Mouse (Mus musculus): ENCODE results near the gene Socs4.
A peak's percentile ranks its signal among the peaks of the same experiment; 100 is the strongest.

Socs4 gene

GRCm38 (mm10) chr14:47276637-47277393, at the start of gene Socs4, which contains the start of gene Wdhd1:
Gene Socs4 (plus strand): TSS chr14:47276931.
Gene Wdhd1 (minus strand): TSS chr14:47276857.
- peak; percentile 98 for DNase-seq

DNA sequence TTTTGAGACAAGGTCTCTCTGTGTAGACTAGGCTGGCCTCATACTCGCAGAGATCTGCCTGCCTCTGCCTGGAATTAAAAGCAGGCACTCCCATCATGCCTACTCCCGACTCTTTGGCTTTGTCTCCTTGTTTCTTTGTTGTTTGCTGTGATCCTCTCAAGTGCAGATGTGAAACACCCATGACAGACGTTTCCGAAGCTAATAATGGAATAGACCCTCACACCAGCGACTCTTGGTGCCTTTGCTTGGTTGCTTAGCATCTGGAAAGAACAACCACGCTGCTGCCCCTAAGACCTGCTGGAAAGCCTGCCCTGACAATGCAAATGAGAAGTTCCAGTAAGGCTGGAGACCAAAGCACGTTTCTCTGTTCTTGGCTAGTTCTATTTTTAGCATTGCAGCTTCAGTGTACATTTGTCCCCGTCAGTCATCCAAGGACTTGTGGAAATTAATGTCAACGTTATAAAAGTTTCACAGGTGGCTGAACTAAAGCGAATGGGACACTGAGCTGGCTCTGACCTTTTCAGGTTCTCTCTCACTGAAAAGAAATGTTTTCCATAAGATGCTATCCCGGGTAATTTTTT, 46.8 kb upstream of the Socs4 start:
- no peak for DNase-seq

DNA sequence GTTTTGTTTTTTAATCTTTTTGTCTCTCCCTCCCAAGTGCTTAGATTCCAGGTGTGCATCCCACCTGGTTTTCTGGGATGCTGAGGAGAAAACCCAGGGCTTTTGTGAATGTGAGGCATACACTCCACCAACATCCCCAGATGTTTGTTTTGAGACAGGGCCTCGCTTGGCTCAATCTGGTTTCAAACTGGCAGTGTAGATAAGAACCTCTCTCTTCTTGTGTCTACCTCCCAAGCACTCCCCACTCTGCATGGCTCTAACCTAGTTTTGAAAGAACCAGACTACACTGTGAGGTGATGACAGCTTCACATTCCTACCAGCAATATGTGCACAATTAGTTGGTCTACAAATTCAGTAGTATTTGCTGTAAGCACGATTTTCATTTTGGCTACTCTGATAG, 43.1 kb upstream of the Socs4 start:
- DNase-seq = no peak

GRCm38 (mm10) chr14:47234032-47234431, 42.7 kb upstream of the Socs4 start:
- DNase-seq = no peak

GRCm38 (mm10) chr14:47234526-47235250, 42.0 kb upstream of the Socs4 start:
- DNase-seq = no peak

- DNase-seq = no peak
Observed at GRCm38 (mm10) chr14:47236491-47236890, 40.2 kb upstream of the Socs4 start.

DNA sequence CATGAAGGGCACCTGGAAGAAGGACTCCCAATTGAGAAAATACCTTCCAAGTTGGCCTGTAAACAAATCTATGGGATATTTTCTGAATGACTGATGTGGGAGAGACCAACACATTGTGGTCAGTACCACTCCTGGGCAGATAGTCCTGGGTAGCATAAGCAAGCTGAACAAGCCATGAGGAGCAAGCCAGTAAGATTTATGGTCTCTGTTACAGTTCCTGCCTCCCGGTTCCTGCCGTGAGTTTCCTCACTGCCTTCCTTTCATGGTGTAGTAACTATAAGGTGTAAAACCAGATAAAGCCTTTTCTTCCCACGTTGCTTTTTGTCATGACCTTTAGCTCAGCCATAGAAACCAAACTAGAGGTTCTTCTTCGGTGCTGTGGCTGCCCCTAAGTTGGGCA, 39.4 kb upstream of the Socs4 start:
- DNase-seq = no peak

- DNase-seq = no peak
Observed at GRCm38 (mm10) chr14:47240600-47240999, 36.1 kb upstream of the Socs4 start.

DNA sequence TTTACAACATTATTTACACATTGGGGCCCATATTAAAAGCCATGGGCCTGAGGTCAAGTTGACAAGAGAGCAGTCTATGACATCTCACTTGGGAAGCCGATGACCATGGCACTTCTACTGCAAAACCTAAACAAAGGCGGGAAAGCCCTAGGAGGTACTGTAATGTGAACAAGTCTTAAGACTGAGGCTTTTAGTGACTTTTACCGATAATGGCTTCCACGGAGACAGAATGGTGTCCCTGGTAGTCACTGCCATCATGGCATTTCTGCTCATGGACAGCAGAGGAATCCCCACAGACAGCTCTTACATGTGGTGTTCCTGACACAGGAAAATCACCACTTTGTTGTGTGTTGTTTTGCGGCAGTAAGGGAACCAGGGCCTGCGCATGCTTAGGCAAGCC, 35.7 kb upstream of the Socs4 start:
- DNase-seq = no peak

DNA sequence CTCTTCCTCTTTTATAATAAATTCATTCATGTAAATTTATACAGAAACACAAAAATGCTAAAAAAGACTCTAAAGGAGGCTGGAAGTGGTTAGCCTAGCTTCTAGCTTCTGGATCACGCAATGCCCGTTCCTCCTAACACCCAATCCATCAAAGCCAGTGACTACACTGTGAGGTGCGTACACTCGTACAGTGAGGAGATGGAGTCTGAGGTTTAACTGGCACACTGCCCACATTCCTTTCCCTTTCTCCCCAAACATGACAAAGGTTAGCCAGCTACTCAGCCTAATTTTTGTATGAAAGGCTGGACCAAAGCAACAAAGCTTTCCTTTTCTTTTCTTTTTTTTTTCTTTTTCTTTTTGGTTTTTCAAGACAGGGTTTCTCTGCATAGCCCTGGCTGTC, 34.0 kb upstream of the Socs4 start:
- DNase-seq = peak; percentile 22

GRCm38 (mm10) chr14:47249839-47250238, 26.9 kb upstream of the Socs4 start:
- DNase-seq = no peak

DNA sequence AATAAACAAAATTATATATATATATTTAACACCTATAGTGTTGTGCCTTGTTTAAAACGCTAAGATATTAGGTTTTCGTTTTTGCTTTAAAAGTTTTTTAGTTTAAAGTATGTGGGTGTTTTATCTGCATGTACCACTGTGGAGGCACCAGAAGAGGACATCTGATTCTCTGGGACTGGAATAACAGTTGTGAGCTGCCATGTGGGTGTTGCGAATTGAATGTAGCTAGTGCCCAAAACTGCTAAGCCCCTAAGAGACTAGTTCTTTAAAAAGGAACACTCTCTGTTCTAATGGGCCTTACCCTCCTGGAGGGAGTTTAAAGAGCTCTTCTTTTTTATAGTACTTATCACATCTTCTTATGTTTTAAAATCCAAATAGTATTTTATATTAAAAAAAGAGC, 11.9 kb upstream of the Socs4 start:
- no peak for DNase-seq

DNA sequence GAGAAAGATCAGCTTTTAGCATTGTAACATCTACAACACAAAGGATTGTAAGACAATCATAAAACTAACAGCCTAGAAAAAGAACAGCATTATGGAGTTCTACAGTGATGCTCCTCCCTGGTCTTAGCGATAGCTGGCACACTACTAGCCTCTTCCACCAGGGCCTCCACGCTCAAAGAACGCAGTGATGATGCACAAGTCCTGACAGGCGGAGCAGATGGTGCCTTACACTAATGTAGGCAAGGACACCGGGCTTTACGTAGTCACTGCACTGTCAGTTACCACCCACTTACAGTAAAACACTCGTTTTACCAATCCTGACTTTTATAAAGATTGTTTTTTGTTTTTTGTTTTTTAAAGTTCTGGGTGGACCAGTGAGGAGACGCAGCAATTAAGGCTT, 10.9 kb upstream of the Socs4 start:
- DNase-seq = no peak

- DNase-seq = no peak
Observed at GRCm38 (mm10) chr14:47269056-47269455, 7.7 kb upstream of the Socs4 start.

DNA sequence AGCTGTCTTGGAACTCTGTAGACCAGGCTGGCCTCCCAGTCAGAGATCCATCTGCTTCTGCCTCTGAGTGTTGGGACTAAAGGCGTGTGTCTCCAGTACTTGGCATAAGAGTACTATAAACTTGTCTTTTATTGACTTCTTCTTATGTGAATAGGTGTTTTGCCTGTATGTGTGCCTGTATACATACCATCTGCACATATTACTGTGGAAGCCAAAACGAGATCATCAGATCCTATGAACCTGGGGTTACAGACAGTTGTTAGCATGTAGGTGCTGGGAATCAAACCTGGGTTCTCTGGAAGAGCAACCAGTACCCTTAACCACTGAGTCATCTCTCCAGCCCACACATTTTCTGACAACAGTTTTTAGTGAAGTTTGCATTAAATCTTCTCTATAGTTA, 7.0 kb upstream of the Socs4 start:
- DNase-seq = no peak

DNA sequence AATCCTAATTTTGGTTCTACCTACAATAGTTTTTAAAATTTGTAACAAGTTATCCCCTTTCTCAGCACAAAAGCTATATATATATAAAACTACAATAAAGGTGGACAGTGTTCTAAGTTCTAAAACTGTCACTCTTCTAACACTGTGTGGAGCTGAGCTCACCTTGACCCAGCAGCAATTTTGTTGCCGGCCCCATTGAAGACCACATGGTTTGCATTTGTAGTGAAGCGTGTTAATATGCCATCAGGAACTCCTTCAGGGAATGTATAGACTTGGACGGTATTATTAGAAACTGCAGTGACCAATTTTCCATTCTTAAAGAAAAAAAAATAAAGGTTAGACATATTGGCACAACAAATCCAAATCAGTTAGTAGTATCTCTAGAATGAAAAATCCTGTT, 3.0 kb upstream of the Socs4 start:
- no peak for DNase-seq

- no peak for DNase-seq
Observed at GRCm38 (mm10) chr14:47275417-47275816, 1.3 kb upstream of the Socs4 start.

GRCm38 (mm10) chr14:47276036-47276603, 611 bp upstream of the Socs4 start:
- DNase-seq = no peak

GRCm38 (mm10) chr14:47279058-47279457, 2.3 kb downstream of the Socs4 start:
- no peak for DNase-seq

- no peak for DNase-seq
Observed at GRCm38 (mm10) chr14:47281535-47281934, 4.8 kb downstream of the Socs4 start.

DNA sequence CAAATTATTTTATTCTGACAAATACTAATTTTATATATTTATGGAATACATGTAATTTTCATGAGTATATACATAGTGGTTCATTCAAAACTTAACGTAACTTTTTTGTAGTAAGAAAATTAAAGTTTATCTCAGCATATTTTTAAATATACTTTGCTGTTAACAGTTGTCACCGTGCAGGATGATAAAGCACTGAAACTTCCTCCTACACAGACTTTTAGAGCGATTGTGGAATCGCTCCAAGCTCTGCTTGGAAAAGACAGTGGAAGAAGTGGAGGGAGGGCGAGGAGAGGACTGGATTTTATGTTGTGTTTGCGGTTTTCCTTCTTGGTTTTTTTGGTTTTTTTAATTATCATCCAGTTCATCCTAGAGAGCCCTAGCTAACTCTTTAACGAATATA, 6.8 kb downstream of the Socs4 start:
- DNase-seq = peak; percentile 31

DNA sequence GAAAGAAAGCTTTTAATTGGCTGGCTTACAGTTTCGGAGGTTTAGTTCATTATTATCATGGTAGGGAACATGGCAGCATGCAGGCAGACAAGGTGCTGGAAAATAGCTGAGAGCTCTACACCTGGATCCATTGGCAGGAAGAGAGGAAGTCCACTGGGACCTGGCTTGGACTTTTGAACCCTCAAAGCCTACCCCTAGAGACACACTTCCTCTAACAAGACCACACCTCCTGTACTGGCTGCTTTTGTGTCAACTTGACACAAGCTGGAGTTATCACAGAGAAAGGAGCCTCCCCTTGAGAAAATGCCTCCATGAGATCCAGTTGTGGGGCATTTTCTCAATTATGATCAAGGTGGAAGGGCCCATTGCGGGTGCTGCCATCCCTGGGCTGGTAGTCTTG, 8.5 kb downstream of the Socs4 start:
- DNase-seq = no peak

DNA sequence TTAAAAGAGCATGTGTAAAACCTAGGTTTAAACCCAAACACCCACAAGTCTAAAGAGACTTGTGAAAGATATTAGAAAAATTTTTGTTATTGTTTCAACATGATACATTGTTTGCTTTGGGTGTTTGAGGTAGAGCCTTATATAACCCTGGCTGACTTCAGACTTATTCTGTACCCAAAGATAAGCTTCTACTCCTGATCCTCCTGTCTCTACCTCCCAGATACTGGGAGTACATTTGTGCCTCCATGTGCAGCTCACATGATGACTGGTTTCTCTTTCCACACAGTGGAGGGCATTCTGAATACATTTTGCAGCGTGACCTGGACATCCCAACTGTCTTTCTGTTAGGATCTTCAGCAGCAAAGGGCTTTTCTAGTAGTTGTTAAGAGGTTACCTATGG, 9.5 kb downstream of the Socs4 start:
- DNase-seq = no peak

DNA sequence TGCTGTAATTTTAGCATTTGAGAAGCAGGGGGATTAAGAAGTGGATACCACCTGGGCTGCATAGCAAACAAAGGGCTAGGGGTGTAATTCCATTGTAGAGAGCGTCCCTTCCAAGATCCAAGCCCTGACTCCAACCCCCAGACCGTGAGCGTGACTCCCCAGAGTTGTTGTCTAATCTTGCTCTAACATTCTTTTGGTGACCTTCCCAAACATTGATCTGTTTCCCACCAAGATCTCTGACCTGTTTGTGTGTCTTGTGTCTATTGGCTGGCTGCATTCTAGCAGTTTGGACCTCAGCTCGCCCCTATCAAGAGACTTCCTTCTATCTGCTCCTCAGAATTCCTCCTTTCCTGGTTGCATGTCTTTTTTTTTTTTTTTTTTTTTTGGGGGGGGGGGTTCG, 10.3 kb downstream of the Socs4 start:
- no peak for DNase-seq
